Mouse (Mus musculus) liver, adult 2 months (tissue): Measurements from ENCODE around the gene 2210408I21Rik. TPM values are rescaled to one million over a fixed set of nuclear protein-coding genes. Genes with fewer than 3 reads are reported as not detected.

ENCODE experiments used
- DNase-seq: peaks from one replicate; pipeline ENCODE4 v3.0.0-alpha.2; 2011; ENCODE audit warnings: low read depth, low spot score; ENCODE audit errors: extremely low read depth
- H3K27ac ChIP-seq: fragments of 200-500 bp; replicated peaks from 2 replicates; pipeline ENCODE4 v1.5.1; 2012; ENCODE audit warnings: low read depth, mild to moderate bottlenecking, control low read depth, inconsistent platforms, low read length; ENCODE audit not compliant: insufficient read depth
- H3K27me3 ChIP-seq: fragments of 200-500 bp; 2 replicates; pipeline ENCODE4 v1.6.1; 2012; ENCODE audit warnings: mild to moderate bottlenecking, moderate library complexity, low read length, inconsistent platforms; ENCODE audit not compliant: control insufficient read depth, insufficient read depth
- H3K36me3 ChIP-seq: fragments of 200-500 bp; 2 replicates; pipeline ENCODE4 v1.6.1; 2012; ENCODE audit warnings: low read length, inconsistent platforms; ENCODE audit not compliant: control insufficient read depth, insufficient read depth
- H3K4me1 ChIP-seq: fragments of 200-500 bp; 2 replicates; pipeline ENCODE4 v1.6.1; 2011; ENCODE audit warnings: low read length; ENCODE audit not compliant: control insufficient read depth, insufficient read depth
- H3K4me3 ChIP-seq: fragments of 200-500 bp; 2 replicates; pipeline ENCODE4 v1.5.1; 2011; ENCODE audit warnings: low read depth, mild to moderate bottlenecking, control low read depth, low read length, moderate library complexity; ENCODE audit not compliant: insufficient read depth
- H3K79me2 ChIP-seq: fragments of 200-500 bp; 2 replicates; pipeline ENCODE4 v1.6.1; 2012; ENCODE audit warnings: inconsistent platforms, mild to moderate bottlenecking, low read length, moderate library complexity; ENCODE audit not compliant: control insufficient read depth, insufficient read depth
- H3K9ac ChIP-seq: fragments of 200-500 bp; 2 replicates; pipeline ENCODE4 v1.6.1; 2012; ENCODE audit warnings: low read depth, mild to moderate bottlenecking, control low read depth, inconsistent platforms, low read length
- CTCF ChIP-seq: fragments of 200-500 bp; IDR thresholded peaks from 2 replicates; pipeline ENCODE4 v1.5.1; 2011; ENCODE audit warnings: low read depth, low read length, control low read depth
- POLR2A ChIP-seq: fragments of 200-500 bp; IDR thresholded peaks from 2 replicates; pipeline ENCODE4 v1.6.1; 2011; ENCODE audit warnings: low read length, control low read depth; ENCODE audit not compliant: insufficient read depth; ENCODE audit errors: extremely low read depth
- WGBS: fragments of 180-500 bp; shearing (Covaris S2); methylation state at CpG from one replicate; pipeline ENCODE4 v1.1.7; 2018; 5-methylcytosine and 5-hydroxymethylcytosine counted together
- polyA plus RNA-seq: library from polyadenylated mRNA; depleted of rRNA; stranded (reverse); fragments of >200 nt; gene quantifications from 2 replicates; pipeline ENCODE4 v1.2.3, GENCODE M21; 2012
- total RNA-seq: library from RNA; depleted of rRNA; stranded (reverse); fragments of >200 nt; gene quantifications from 2 replicates; pipeline ENCODE4 v1.2.3, GENCODE M21; 2014

2210408I21Rik gene
- total and polyA plus RNA-seq, 2 experiments = 0.55 to 3.0 TPM

DNA sequence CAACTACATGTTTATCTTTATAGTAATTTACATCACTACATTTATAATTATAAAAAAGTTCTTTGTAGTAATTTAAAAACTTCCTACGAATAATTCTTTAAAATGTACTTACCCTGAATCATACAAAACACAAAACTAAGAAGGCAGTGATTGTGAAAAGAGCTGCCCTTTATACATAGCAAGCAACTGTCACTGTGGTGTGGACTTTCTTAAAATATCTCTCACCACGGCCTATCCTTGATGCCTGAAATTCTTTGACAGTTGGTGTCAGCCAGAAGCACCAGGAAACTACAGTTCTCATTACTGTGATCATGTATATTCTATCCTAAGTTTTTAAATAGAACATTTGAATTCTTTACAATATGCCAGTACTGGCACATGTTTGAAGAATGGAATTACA, 4.2 kb upstream of the 2210408I21Rik start:
- H3K27me3 ChIP-seq = no peaks in the 10 kb centered on the region
- no peaks in the 10 kb centered on the region; the same call in 1 of the 2 replicates for H3K4me1 ChIP-seq
- H3K9ac ChIP-seq = no peak overlapping the region
- H3K36me3 ChIP-seq = no peaks in the 10 kb centered on the region
- no peak overlapping the region for H3K4me3 ChIP-seq
- H3K79me2 ChIP-seq = no peaks in the 10 kb centered on the region; the same call in 1 of the 2 replicates
- H3K27ac ChIP-seq = no peak overlapping the region
- 72% methylated on average over 2 of the region's 2 CpGs for WGBS
- DNase-seq = no peak
- TF ChIP-seq CTCF (no peak), POLR2A (no peak)

DNA sequence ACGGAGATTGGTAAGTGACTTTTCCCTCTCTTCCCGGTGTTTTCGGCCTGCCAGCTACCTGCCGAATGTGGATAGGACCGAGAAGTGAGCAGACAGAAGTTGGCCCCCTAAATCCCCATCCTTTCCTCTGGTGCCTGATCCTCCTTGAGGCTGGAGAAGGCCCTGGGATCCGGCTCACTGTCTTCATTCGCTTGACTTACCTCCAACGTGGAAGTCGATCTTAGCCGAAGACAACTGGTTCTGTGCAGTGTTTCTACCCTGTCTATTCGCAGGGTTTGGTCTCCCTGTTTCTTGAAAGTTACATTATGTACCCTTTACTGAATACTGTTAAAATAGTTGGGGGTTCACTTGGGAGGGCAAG, 261 bp downstream of the 2210408I21Rik start:
- no peaks in the 10 kb centered on the region for H3K36me3 ChIP-seq
- DNase-seq = no peak
- no peaks in the 10 kb centered on the region for H3K27me3 ChIP-seq
- H3K4me3 ChIP-seq = peak overlapping the region; percentile 94
- no peaks in the 10 kb centered on the region; the same call in 1 of the 2 replicates for H3K4me1 ChIP-seq
- no peaks in the 10 kb centered on the region; the same call in 1 of the 2 replicates for H3K79me2 ChIP-seq
- TF ChIP-seq POLR2A (no peak), CTCF (no peak)
- H3K9ac ChIP-seq = peak overlapping the region; percentile 57
- WGBS = under 1% methylated on average over 11 of the region's 11 CpGs
- no peak overlapping the region for H3K27ac ChIP-seq

DNA sequence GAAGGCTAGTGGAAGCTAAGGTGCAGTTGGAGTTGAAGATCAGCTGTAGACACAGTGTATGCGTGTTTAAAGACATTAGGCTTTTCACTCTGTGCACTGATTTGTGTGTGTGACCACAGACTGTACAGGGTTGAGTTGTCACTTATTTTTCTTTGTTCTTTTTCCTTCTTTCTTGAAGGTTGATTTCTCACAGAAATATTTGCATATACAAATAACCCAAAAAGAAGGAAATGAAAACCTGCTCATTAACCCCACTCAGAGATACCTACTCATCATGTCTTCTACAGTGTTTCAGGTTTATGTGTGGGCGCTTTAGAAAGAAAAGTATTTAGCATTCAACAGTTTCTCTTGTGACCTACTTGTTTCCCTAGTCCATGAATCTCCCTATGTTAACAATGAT, 5.5 kb downstream of the 2210408I21Rik start:
- no peak for DNase-seq
- Histone ChIP-seq H3K4me3 (no peak overlapping the region), H3K9ac (no peak overlapping the region), H3K4me1 (no peaks in the 10 kb centered on the region; the same call in 1 of the 2 replicates), H3K27ac (no peak overlapping the region), H3K27me3 (no peaks in the 10 kb centered on the region), H3K79me2 (no peaks in the 10 kb centered on the region; the same call in 1 of the 2 replicates), H3K36me3 (no peaks in the 10 kb centered on the region)
- TF ChIP-seq CTCF = no peak
- no peak for TF ChIP-seq POLR2A
- WGBS = 94% methylated on average over 2 of the region's 2 CpGs

DNA sequence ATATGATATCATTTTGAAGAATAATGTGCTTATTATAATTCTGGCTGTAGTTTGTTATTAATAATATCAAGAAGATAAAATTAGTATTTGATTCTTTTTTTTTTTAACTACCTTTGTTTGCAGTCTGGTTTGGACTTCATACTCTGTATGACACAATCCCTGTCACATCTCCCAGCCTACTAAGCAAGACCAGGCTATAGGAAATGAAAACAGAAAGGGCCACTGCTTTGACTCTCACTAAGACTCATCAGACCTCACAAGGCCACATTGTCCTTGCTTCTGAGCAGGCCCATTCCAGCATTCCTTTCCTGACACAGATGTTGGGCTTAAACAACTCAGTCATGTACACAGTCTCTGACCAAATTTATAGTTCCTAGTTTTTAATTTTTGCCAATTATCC, 42.6 kb downstream of the 2210408I21Rik start:
- H3K36me3 ChIP-seq = no peaks in the 10 kb centered on the region; the same call in 1 of the 2 replicates
- H3K4me1 ChIP-seq = peaks cover 2% of the 10 kb centered on the region
- no peaks in the 10 kb centered on the region for H3K27me3 ChIP-seq
- H3K79me2 ChIP-seq = no peaks in the 10 kb centered on the region
- TF ChIP-seq POLR2A = no peak
- no peak overlapping the region for H3K4me3 ChIP-seq
- no peak overlapping the region for H3K9ac ChIP-seq
- DNase-seq = peak; percentile 60
- H3K27ac ChIP-seq = no peak overlapping the region

DNA sequence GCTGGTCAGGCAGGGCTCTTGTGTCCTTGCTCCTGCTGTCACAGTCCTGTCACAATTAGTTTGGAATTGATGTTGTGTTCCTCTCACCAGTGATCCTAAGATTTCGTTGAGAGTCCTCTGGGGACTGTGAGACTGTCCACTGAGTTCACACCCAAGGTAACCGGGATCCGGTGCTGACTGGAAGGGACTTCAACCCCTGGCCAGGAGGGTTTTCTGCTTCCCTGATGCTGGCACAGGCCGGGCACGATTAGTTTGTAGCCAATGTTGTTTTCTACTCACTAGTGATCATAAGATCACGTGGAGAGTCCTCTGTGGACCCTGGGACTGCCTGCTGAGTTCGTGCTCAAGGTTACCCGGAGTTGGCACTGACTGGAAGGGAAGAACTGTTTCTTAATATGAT, 55.3 kb downstream of the 2210408I21Rik start:
- Histone ChIP-seq H3K27ac (no peak overlapping the region), H3K4me1 (no peaks in the 10 kb centered on the region), H3K36me3 (peaks cover 2% of the 10 kb centered on the region; the same call in 1 of the 2 replicates), H3K9ac (no peak overlapping the region), H3K27me3 (no peaks in the 10 kb centered on the region), H3K79me2 (no peaks in the 10 kb centered on the region), H3K4me3 (no peak overlapping the region)
- peak; percentile 5 for DNase-seq
- TF ChIP-seq POLR2A = no peak
- TF ChIP-seq CTCF = no peak
- WGBS = 92% methylated on average over 8 of the region's 8 CpGs

DNA sequence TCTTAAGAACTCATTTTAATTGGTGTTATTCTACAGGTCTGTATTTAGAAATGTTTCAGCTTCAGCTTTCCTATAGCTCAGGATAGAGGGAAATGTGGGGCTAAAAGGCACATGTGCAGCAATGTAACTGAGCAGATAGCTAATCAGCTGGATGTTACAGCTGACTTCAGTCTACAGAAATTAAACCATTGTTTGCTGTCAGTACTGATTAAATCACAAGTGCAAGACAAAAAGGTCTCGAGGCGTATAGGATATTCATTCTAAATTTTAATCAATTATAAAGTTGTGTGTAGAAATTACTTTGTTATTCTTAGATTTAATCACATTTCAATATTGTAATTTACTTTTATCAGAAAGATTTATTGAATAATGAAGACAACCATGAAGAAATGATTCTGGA, 56.9 kb downstream of the 2210408I21Rik start:
- H3K79me2 ChIP-seq = no peaks in the 10 kb centered on the region
- H3K9ac ChIP-seq = no peak overlapping the region
- H3K4me1 ChIP-seq = no peaks in the 10 kb centered on the region
- TF ChIP-seq POLR2A = no peak
- no peak for TF ChIP-seq CTCF
- no peak overlapping the region for H3K4me3 ChIP-seq
- no peak for DNase-seq
- no peaks in the 10 kb centered on the region for H3K27me3 ChIP-seq
- WGBS = 93% methylated on average over 2 of the region's 2 CpGs
- no peak overlapping the region for H3K27ac ChIP-seq
- H3K36me3 ChIP-seq = peaks cover 4% of the 10 kb centered on the region; the same call in 1 of the 2 replicates
